Mouse (Mus musculus) cerebellum, adult 9-11 months (tissue): ENCODE results near the gene Fcgrt.
A peak's percentile ranks its signal among the peaks of the same experiment; 100 is the strongest.
"Not testable (repeated sequence)": the region's sequence is repeated elsewhere in the genome, so short reads cannot be mapped to it uniquely, and the experiment has no call there.

ENCODE experiments used
- DNase-seq: peaks from one replicate; pipeline ENCODE4 v3.0.0; 2022

Gene Fcgrt

GRCm38 (mm10) chr7:45129776-45130512 is 26.3 kb upstream of the Fcgrt start:
- peak; percentile 64 for DNase-seq

GRCm38 (mm10) chr7:45129318-45129717 is 25.7 kb upstream of the Fcgrt start:
- no peak for DNase-seq

- DNase-seq: peak; percentile 100
Observed at GRCm38 (mm10) chr7:45128624-45129246, 25.1 kb upstream of the Fcgrt start, which contains the start of gene Rpl13a. Gene Rpl13a, minus strand, starts transcription at chr7:45128761.

GRCm38 (mm10) chr7:45127700-45128224 is 24.1 kb upstream of the Fcgrt start:
- no peak for DNase-seq

GRCm38 (mm10) chr7:45126844-45127699 is 23.4 kb upstream of the Fcgrt start:
- DNase-seq: no peak

- DNase-seq: peak; percentile 53
Observed at GRCm38 (mm10) chr7:45126147-45126843, 22.6 kb upstream of the Fcgrt start.

GRCm38 (mm10) chr7:45125649-45126048 is 22.0 kb upstream of the Fcgrt start:
- not testable (repeated sequence) for DNase-seq

GRCm38 (mm10) chr7:45125144-45125600 is 21.5 kb upstream of the Fcgrt start:
- DNase-seq: peak; percentile 46

- DNase-seq: peak; percentile 99
Observed at GRCm38 (mm10) chr7:45124224-45125143, 20.8 kb upstream of the Fcgrt start, which contains the start of gene Rps11. Gene Rps11, minus strand, starts transcription at chr7:45124439.

- DNase-seq: no peak
Observed at GRCm38 (mm10) chr7:45123186-45123570, 19.5 kb upstream of the Fcgrt start.

- peak; percentile 45 for DNase-seq
Observed at GRCm38 (mm10) chr7:45122561-45123185, 19.0 kb upstream of the Fcgrt start.

GRCm38 (mm10) chr7:45121966-45122365 is 18.3 kb upstream of the Fcgrt start:
- peak; percentile 49 for DNase-seq

GRCm38 (mm10) chr7:45121404-45121803 is 17.8 kb upstream of the Fcgrt start:
- DNase-seq: peak; percentile 50

- no peak for DNase-seq
Observed at GRCm38 (mm10) chr7:45119780-45120709, 16.4 kb upstream of the Fcgrt start.

- no peak for DNase-seq
Observed at GRCm38 (mm10) chr7:45118336-45118735, 14.7 kb upstream of the Fcgrt start.

- DNase-seq: no peak
Observed at GRCm38 (mm10) chr7:45117566-45117965, 13.9 kb upstream of the Fcgrt start.

- DNase-seq: no peak
Observed at GRCm38 (mm10) chr7:45113476-45113875, 9.8 kb upstream of the Fcgrt start.

- no peak for DNase-seq
Observed at GRCm38 (mm10) chr7:45112529-45112928, 8.9 kb upstream of the Fcgrt start.

- no peak for DNase-seq
Observed at GRCm38 (mm10) chr7:45111940-45112339, 8.3 kb upstream of the Fcgrt start.

- DNase-seq: not testable (repeated sequence)
Observed at GRCm38 (mm10) chr7:45110089-45110488, 6.4 kb upstream of the Fcgrt start.
